Mouse (Mus musculus): ENCODE measurements at regions not wholly inside any gene's neighbourhood (a gene's known extent, or its start where the extent isn't known, plus 50 kb on each side); places are given as distances from the start of the nearest gene placed in this dataset.

DNA sequence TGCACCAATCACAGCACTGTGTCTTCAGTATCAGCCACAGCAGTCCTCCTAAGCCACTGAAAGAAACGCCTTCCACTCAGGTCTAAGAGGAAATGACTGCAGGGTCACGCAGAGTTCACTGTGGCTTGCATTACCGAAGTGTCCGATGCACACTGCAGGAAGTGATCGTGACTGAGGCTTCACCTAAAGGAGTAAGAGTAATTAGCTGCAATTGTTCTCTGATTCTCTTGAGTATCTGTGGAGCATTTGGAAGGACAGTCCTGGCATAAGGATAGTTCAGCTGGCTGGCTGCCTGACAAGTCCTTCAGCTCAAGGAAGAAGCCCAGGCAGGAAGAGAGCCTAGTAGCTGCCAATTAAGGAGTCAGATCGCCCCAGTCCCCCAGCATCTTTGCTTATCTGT, 252.2 kb upstream of the Rpl38 start:
- no peaks in the 10 kb centered on the region for H3K36me3 ChIP-seq
- ATAC-seq (ENCODE audit: borderline replicate concordance, extremely low read depth, low FRiP score, low TSS enrichment): 0 out of 2 replicates have a peak, but pooled peaks have one; percentile 19
- H3K9ac ChIP-seq: no peak overlapping the region
- H3K27me3 ChIP-seq: no peaks in the 10 kb centered on the region
- H3K4me2 ChIP-seq: no peak overlapping the region
- H3K9me3 ChIP-seq: no peaks in the 10 kb centered on the region
- no peak overlapping the region for H3K4me3 ChIP-seq
- no peak overlapping the region for H3K27ac ChIP-seq
- WGBS: 34% methylated on average over 6 of the region's 6 CpGs
- H3K4me1 ChIP-seq: no peaks in the 10 kb centered on the region

DNA sequence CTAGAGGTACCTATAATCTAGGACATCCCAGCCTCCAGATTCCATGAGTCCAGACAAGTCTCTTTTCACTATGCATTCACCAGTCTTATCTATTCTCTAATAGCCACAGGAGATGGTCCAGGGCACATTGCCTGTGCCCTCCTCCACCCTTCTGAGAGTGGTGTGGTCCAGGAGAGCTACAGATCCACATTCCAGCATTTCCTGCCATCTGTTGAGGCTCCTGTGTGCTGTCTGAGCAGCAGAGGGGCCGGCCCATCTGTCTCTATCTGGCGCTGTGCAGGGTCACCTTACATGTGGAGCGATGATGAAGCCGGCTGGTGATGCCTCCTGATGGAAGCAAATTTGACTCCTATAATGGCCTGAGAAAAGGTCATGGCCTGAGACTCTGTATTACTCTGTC, 263.9 kb upstream of the Rpl38 start:
- H3K27ac ChIP-seq: no peak overlapping the region
- H3K36me3 ChIP-seq: no peaks in the 10 kb centered on the region
- no peaks in the 10 kb centered on the region for H3K4me1 ChIP-seq
- H3K4me3 ChIP-seq: no peak overlapping the region
- H3K4me2 ChIP-seq: no peak overlapping the region
- peaks cover 40% of the 10 kb centered on the region for H3K27me3 ChIP-seq
- no peak for ATAC-seq (ENCODE audit: borderline replicate concordance, extremely low read depth, low FRiP score, low TSS enrichment)
- 30% methylated on average over 4 of the region's 4 CpGs for WGBS
- H3K9me3 ChIP-seq: no peaks in the 10 kb centered on the region
- H3K9ac ChIP-seq: no peak overlapping the region

DNA sequence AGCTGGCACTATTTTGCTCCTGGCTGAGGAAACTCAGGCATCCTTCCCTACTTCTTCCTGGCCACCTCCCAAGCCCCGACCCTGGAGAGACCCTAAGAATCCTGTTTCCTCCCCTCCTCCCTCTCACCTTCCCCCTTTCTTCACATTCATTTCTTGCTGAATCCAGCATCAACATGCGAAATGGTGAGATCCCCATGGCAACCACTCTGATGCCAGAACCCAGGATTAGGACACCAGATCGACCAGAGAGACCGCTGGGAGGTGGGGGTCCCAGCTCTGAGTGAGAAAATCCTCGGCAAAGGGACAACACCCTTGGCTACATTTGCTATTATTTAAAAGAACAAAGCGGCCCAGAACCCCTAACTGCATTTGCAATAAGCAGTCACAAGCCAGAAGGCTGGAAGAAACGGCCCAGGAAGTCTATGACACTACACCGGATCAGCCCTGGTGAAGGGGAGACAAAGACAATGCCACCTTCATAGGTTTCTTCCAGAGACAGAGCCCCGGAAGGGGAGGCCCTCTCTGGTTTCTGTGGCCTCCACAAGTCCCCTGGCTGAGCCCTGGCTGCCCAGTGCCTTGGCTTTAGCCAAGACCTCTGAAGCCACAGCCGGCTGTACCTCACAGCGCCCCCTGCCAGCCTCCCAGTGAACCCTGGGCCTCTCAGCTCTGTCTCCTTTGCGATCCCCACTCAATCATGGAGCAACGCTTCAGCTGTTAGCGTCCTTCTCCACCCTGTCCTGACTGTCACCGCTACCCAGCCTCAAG, 265.6 kb upstream of the Rpl38 start:
- Histone ChIP-seq H3K36me3 (no peaks in the 10 kb centered on the region), H3K4me2 (no peak overlapping the region), H3K9me3 (no peaks in the 10 kb centered on the region), H3K27ac (no peak overlapping the region), H3K4me1 (no peaks in the 10 kb centered on the region), H3K27me3 (peaks cover 56% of the 10 kb centered on the region), H3K4me3 (no peak overlapping the region), H3K9ac (no peak overlapping the region)
- no peak for ATAC-seq (ENCODE audit: borderline replicate concordance, extremely low read depth, low FRiP score, low TSS enrichment)
- WGBS: 41% methylated on average over 15 of the region's 15 CpGs

DNA sequence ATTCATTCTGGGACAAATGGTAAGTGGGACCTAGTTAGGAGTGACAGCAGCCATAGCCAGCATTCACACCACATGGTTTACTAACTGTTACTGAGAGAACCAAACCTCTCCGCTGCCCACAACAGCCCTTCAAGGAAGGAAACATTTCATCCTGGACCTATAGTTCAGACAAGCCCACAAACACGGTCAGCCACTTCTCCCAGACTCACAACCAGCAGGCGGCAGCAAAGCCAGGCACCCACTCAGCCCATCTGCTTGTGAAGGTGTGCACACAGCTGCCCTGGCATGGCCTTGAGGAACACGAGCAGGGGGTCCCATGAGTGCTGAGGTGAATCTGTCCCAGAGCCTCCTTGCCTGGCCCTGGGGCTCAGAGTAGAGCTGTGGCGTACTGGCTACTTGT, 267.6 kb upstream of the Rpl38 start:
- Histone ChIP-seq H3K4me2 (no peak overlapping the region), H3K27me3 (peaks cover 66% of the 10 kb centered on the region), H3K4me1 (no peaks in the 10 kb centered on the region), H3K27ac (no peak overlapping the region), H3K4me3 (no peak overlapping the region), H3K9ac (no peak overlapping the region), H3K36me3 (no peaks in the 10 kb centered on the region), H3K9me3 (no peaks in the 10 kb centered on the region)
- no peak for ATAC-seq (ENCODE audit: borderline replicate concordance, extremely low read depth, low FRiP score, low TSS enrichment)
- WGBS: 51% methylated on average over 5 of the region's 5 CpGs

DNA sequence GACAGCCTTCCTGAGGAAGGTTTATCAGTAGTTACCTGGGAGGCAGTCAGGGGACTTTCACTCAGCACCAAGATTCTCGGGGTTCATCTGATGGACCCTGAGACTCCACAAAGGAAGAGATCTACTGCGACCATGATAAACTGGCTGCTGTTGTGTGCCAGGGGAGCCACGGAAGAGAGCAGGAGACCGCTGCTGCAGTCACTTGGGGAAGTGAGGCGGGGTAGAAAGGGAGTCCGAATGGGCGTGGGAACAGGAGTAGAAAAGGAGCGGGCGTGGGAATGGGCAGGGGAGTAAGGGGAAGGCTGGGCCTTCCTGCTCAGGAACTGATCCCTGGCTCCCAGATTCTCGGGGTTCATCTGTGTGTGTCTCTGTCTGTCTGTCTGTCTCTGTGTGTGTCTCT, 276.2 kb upstream of the Rpl38 start:
- no peak for ATAC-seq (ENCODE audit: borderline replicate concordance, extremely low read depth, low FRiP score, low TSS enrichment)
- WGBS: 71% methylated on average over 10 of the region's 10 CpGs
- Histone ChIP-seq H3K27me3 (peaks cover 53% of the 10 kb centered on the region), H3K4me2 (no peak overlapping the region), H3K9ac (no peak overlapping the region), H3K4me1 (no peaks in the 10 kb centered on the region), H3K9me3 (no peaks in the 10 kb centered on the region), H3K36me3 (no peaks in the 10 kb centered on the region), H3K4me3 (no peak overlapping the region), H3K27ac (no peak overlapping the region)

DNA sequence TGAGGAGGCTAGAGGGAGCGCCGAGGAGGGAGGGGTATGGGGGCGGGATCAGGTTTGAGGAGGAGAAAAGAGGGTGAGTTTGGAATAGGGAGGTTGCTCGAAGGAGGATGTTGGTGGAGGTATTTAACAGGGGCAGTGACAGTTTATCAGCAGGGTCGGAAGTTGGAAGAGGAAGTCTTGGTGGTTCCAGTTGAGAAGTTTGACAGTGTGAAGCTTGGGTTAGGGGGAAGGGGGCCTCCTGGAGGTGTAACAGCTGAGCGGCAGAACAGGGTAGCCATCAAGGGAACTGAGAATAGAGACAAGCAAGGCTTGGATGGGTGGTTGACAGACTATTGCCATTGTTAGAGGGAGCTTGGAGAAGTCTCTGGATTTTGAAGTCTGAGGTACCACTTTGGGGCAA, 276.8 kb upstream of the Rpl38 start:
- no peak for ATAC-seq (ENCODE audit: borderline replicate concordance, extremely low read depth, low FRiP score, low TSS enrichment)
- Histone ChIP-seq H3K9ac (no peak overlapping the region), H3K27me3 (peaks cover 56% of the 10 kb centered on the region), H3K36me3 (no peaks in the 10 kb centered on the region), H3K9me3 (no peaks in the 10 kb centered on the region), H3K4me3 (no peak overlapping the region), H3K4me1 (no peaks in the 10 kb centered on the region), H3K27ac (no peak overlapping the region), H3K4me2 (no peak overlapping the region)
- WGBS: 44% methylated on average over 6 of the region's 6 CpGs

DNA sequence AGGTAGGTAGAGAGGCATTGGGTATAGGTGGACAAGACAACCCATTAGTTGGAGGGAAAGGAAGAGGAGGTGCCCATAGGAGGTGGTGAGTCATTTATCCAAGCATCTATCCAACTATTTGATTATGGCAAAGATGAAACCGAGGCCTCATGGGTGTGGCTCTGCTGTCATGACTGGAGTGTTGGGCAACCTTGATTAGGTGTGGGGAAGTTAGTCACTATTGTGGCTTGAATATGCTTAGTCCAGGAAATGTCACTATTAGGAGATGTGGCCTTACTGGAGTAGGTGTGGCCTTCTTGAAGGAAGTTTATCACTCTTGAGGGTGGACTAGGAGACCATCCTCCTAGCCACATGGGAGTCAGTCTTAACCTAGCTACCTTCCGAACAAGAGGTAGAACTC, 281.2 kb upstream of the Rpl38 start:
- Histone ChIP-seq H3K27ac (no peak overlapping the region), H3K4me1 (no peaks in the 10 kb centered on the region), H3K9ac (no peak overlapping the region), H3K36me3 (no peaks in the 10 kb centered on the region), H3K4me3 (no peak overlapping the region), H3K9me3 (no peaks in the 10 kb centered on the region), H3K27me3 (peaks cover 61% of the 10 kb centered on the region), H3K4me2 (no peak overlapping the region)
- WGBS: 76% methylated on average over 2 of the region's 2 CpGs
- ATAC-seq (ENCODE audit: borderline replicate concordance, extremely low read depth, low FRiP score, low TSS enrichment): no peak

DNA sequence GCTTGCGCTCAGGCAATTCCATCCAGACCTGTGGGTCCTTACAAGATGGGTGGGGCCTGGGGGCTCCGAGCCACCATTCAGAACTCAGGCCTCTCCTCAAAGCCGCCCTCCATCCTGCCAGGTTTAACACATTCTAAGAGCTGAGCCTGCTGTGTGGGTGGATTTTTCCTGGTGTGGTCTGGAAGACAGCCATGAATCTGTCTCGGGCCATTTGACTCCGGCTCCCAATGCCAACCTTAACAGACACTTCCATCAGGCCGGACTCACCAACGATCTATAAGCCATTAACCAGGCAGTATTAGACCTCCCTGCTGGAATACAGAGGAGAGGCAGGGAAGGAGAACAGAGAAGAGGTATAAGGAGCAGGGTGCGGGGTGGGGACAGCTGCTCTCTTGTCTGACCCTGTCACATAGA, 288.9 kb upstream of the Rpl38 start:
- ATAC-seq (ENCODE audit: borderline replicate concordance, extremely low read depth, low FRiP score, low TSS enrichment): no peak
- 47% methylated on average over 8 of the region's 8 CpGs for WGBS

DNA sequence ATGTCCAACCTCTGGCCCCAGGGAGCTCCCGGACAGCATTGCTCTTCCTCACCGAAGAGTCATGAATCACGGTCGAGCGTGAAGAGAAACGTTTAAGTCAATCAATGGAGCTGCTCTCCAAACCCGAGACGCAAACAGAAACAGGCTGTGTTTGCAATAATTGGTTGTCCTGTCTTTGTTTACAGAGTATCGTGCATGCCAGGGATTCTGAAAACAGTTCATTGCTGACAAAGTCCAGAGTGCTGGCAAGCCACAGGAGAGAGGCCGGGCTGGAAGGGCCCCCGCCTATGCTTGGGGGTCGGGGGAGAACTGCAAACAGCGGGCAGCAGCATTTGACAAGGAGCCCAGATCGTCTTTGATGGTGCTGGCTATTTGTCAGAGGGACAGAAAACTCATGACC, 292.4 kb upstream of the Rpl38 start:
- Histone ChIP-seq H3K4me3 (no peak overlapping the region), H3K27ac (peak overlapping the region; percentile 59), H3K9ac (no peak overlapping the region), H3K36me3 (no peaks in the 10 kb centered on the region), H3K27me3 (peaks cover 4% of the 10 kb centered on the region; the same call in 1 of the 2 replicates), H3K4me1 (peaks cover 19% of the 10 kb centered on the region), H3K4me2 (peak overlapping the region; percentile 22; the same call in 1 of the 2 replicates), H3K9me3 (no peaks in the 10 kb centered on the region)
- 21% methylated on average over 14 of the region's 14 CpGs for WGBS
- peak; percentile 90 for ATAC-seq (ENCODE audit: borderline replicate concordance, extremely low read depth, low FRiP score, low TSS enrichment)

More for the DNA sequence above, 288.9 kb upstream of the Rpl38 start:
- Histone ChIP-seq H3K27ac (no peak overlapping the region), H3K4me1 (peaks cover 19% of the 10 kb centered on the region), H3K9ac (no peak overlapping the region), H3K9me3 (no peaks in the 10 kb centered on the region), H3K4me2 (no peak overlapping the region), H3K4me3 (no peak overlapping the region), H3K27me3 (peaks cover 18% of the 10 kb centered on the region), H3K36me3 (no peaks in the 10 kb centered on the region)

DNA sequence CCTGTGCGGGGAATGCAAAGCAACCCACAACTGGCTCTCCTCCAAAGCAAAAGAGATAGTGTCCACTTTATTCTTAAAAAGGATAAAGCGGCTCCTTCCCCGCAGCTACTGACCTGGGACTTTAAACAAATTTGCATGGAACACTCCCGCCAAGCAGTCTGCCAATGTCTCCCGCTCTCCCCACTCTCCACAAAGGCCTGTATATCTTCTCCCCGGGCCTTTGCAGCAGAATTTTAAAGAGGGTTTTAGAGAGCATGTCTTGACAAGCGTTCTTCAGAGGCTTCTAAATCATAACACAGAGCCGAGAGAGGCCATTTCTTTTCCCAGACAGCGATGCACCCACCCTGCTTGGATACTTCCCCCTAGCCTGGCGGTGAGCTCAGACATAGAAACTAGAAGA, 297.6 kb upstream of the Rpl38 start:
- Histone ChIP-seq H3K27ac (no peak overlapping the region), H3K4me1 (peaks cover 11% of the 10 kb centered on the region), H3K36me3 (no peaks in the 10 kb centered on the region), H3K4me2 (0 out of 2 replicates have a peak overlapping the region, but pooled peaks have one; percentile 6), H3K27me3 (peaks cover 10% of the 10 kb centered on the region; the same call in 1 of the 2 replicates), H3K4me3 (no peak overlapping the region), H3K9ac (no peak overlapping the region), H3K9me3 (no peaks in the 10 kb centered on the region)
- WGBS: 26% methylated on average over 10 of the region's 10 CpGs
- no peak for ATAC-seq (ENCODE audit: borderline replicate concordance, extremely low read depth, low FRiP score, low TSS enrichment)

DNA sequence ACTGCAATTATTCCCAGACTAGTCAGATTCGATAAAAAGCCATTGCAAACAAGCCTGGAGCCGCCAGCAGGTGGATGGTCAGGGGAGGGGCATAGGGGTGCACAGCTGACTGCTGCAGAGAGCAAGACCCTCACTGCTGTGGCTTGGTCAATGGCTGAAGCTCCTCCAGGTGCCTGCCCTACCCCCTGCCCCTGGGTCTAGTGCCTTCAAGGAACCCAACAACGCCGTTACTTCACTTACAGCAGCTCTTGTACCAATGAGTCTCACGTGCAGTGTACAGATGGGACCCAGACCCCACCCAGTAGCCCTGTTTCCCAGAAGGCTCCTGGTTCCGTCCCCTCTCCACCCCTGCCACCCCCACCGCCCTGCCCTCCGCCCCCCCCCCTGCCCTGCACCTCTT, 300.5 kb upstream of the Rpl38 start:
- WGBS: 73% methylated on average over 8 of the region's 8 CpGs
- Histone ChIP-seq H3K27me3 (peaks cover 10% of the 10 kb centered on the region; the same call in 1 of the 2 replicates), H3K36me3 (no peaks in the 10 kb centered on the region), H3K4me1 (0 out of 2 replicates have a peak, but pooled peaks cover 5% of the 10 kb centered on the region), H3K4me3 (no peak overlapping the region), H3K27ac (no peak overlapping the region), H3K4me2 (no peak overlapping the region), H3K9me3 (no peaks in the 10 kb centered on the region), H3K9ac (no peak overlapping the region)
- ATAC-seq (ENCODE audit: borderline replicate concordance, extremely low read depth, low FRiP score, low TSS enrichment): peak; percentile 52; the same call in 1 of the 2 replicates

DNA sequence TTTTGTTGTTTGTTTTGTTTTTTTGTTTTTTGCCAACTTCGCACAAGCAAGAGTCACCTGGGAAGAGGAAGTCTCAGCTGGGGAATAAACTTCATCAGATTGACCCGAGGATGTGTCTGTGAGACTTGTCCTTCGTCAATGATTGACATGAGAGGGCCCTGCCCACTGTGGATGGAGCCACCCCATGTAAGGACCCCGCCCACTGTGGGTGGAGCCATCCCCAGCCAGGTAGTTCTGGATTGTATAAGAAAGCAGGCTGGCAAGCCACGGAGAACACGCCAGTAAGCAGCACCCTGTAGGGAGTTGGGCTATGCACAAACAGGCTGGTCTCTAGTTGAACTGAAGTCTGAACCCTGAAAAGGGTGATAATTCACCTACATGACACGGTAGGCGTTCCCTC, 294.1 kb upstream of the Sdk2 start:
- 82% methylated on average over 8 of the region's 8 CpGs for WGBS
- Histone ChIP-seq H3K36me3 (no peaks in the 10 kb centered on the region), H3K27me3 (0 out of 2 replicates have a peak, but pooled peaks cover under 1% of the 10 kb centered on the region), H3K9me3 (no peaks in the 10 kb centered on the region), H3K9ac (no peak overlapping the region), H3K27ac (no peak overlapping the region), H3K4me3 (no peak overlapping the region), H3K4me1 (no peaks in the 10 kb centered on the region), H3K4me2 (no peak overlapping the region)
- ATAC-seq (ENCODE audit: borderline replicate concordance, extremely low read depth, low FRiP score, low TSS enrichment): no peak
